Mouse (Mus musculus): ENCODE measurements around the gene Nop14.

GRCm38 (mm10) chr5:34652961-34653360, 7.0 kb downstream of the Nop14 start:
- TF ChIP-seq CTCF (IDR thresholded peaks at IDR 0.05; ENCODE audit: extremely low read depth, insufficient read depth, low read length) (no peak), POLR2A (IDR thresholded peaks at IDR 0.05; ENCODE audit: extremely low read depth, insufficient read depth, low read length) (no peak)
